ENCODE assay signal across 11 mouse cellular contexts in genomic region chr13:49545646-49546045, GRCm38 (mm10). TPM values are rescaled to one million over a fixed set of nuclear protein-coding genes. Genes with fewer than 3 reads are reported as not detected.
DNase-seq lines count a peak whose midpoint lies in the region; ATAC-seq and TF ChIP-seq lines count a peak whose summit lies in the region.
"Had no signal": no experiment of that assay in that cellular context is flagged by ENCODE, and none has a peak within 500 bp of the region (broad histone marks: within the 10 kb centered on the region; RNA-seq: fewer than 3 reads in every experiment).

No protein-coding gene starts in this region.

- H3K9ac ChIP-seq in intestine, postnatal 0 days (ENCODE audit: low read depth, low read length) = no peak overlapping the region

- H3K4me2 ChIP-seq in intestine, postnatal 0 days (replicated peaks; ENCODE audit: low read depth) = peak overlapping the region; percentile 27; the same call in 1 of the 2 replicates

- peaks cover 8% of the 10 kb centered on the region; the same call in 1 of the 2 replicates for H3K4me1 ChIP-seq in heart, embryonic 10.5 days
- no peaks in the 10 kb centered on the region for H3K4me1 ChIP-seq in intestine, postnatal 0 days (replicated peaks; ENCODE audit: control insufficient read depth, insufficient read depth, low read length)

- no peak overlapping the region for H3K4me3 ChIP-seq in heart, embryonic 10.5 days
- peak overlapping the region; percentile 13; the same call in 1 of the 2 replicates for H3K4me3 ChIP-seq in intestine, postnatal 0 days (ENCODE audit: low read depth, low read length)

- no peaks in the 10 kb centered on the region for H3K9me3 ChIP-seq in heart, embryonic 10.5 days
- no peaks in the 10 kb centered on the region for H3K9me3 ChIP-seq in intestine, postnatal 0 days (ENCODE audit: control insufficient read depth)

- WGBS in heart, embryonic 10.5 days = 39% methylated on average over 3 of the region's 3 CpGs
- WGBS in intestine, postnatal 0 days = 52% methylated on average over 3 of the region's 3 CpGs

- ATAC-seq in intestine, postnatal 0 days = no peak
- ATAC-seq in monocyte, adult 5-6 weeks (replicated peaks; ENCODE audit: insufficient number of reproducible peaks, low FRiP score, low TSS enrichment, poor library complexity, severe bottlenecking) = no peak

- H3K27me3 ChIP-seq in heart, embryonic 10.5 days (ENCODE audit: insufficient read depth, poor library complexity, severe bottlenecking) = no peaks in the 10 kb centered on the region
- H3K27me3 ChIP-seq in intestine, postnatal 0 days (replicated peaks; ENCODE audit: control insufficient read depth, insufficient read depth, low read length) = no peaks in the 10 kb centered on the region
- H3K27me3 ChIP-seq: CH12.LX had no signal

- TF ChIP-seq CTCF in intestine, postnatal 0 days (IDR thresholded peaks at IDR 0.05; ENCODE audit: low read depth) = no peak

- H3K36me3 ChIP-seq in heart, embryonic 10.5 days = no peaks in the 10 kb centered on the region
- H3K36me3 ChIP-seq in intestine, postnatal 0 days (ENCODE audit: control insufficient read depth, insufficient read depth) = no peaks in the 10 kb centered on the region

- DNase-seq in heart, adult 18-20 months = peak; percentile 42 to 59
- DNase-seq in heart, embryonic 10.5 days (ENCODE audit: low spot score) = no peak
- DNase-seq in NIH3T3 (ENCODE audit: low read depth) = peak; percentile 75
- peak; percentile 31 for DNase-seq in heart, adult 8-10 months (ENCODE audit: low spot score)
- no peak for DNase-seq in thymus, postnatal 36 days
- no peak for DNase-seq in retina, embryonic 14.5 days (ENCODE audit: low spot score)
- DNase-seq: right cerebral cortex, adult 18-20 months; thymus, adult 18-20 months had no signal

- no peak overlapping the region for H3K27ac ChIP-seq in heart, embryonic 10.5 days
- peak overlapping the region; percentile 50; the same call in 1 of the 2 replicates for H3K27ac ChIP-seq in intestine, postnatal 0 days (ENCODE audit: low read depth, low read length)

RNA-seq across cellular contexts. Expression of gene Aspn, which starts 1.4 kb away (rescaled TPM):
- total RNA-seq in heart, adult 18-20 months (2021) = 10 to 100 TPM; 13.3 to 16.9 TPM
- 0.21 TPM in 2 replicates for polyA plus RNA-seq in heart, embryonic 10.5 days (2016; fragmentation: Nextera tagmentation; extraction: Ambion mirVana)
- 10 to 100 TPM in 3 of 4 experiments, 1 to 10 TPM in 1; 8.3 to 17.7 (median 15.3) TPM for total RNA-seq in heart, adult 8-10 months (2022)
- polyA plus RNA-seq in intestine, postnatal 0 days (2015; fragmentation: Nextera tagmentation; extraction: Ambion mirVana) = 45.9 and 46.8 TPM in 2 replicates
- not detected in 3 replicates for total RNA-seq in monocyte, adult 5-6 weeks (2017)
- total RNA-seq: CH12.LX had no signal

RNA-seq across cellular contexts. Expression of gene Omd, which starts 36.6 kb away (rescaled TPM):
- 1 to 10 TPM; 1.1 to 1.3 TPM for total RNA-seq in heart, adult 18-20 months (2021)
- polyA plus RNA-seq in heart, embryonic 10.5 days (2016; fragmentation: Nextera tagmentation; extraction: Ambion mirVana) = 0.65 and 1.0 TPM in 2 replicates
- total RNA-seq in heart, adult 8-10 months (2022) = 1 to 10 TPM in 3 of 4 experiments, under 1 TPM in 1; 0.68 to 2.0 (median 1.1) TPM
- polyA plus RNA-seq in intestine, postnatal 0 days (2015; fragmentation: Nextera tagmentation; extraction: Ambion mirVana) = 0.22 and 0.33 TPM in 2 replicates
- not detected in 3 replicates for total RNA-seq in monocyte, adult 5-6 weeks (2017)
- total RNA-seq: CH12.LX had no signal

RNA-seq across cellular contexts. Expression of gene Ecm2, which starts 41.0 kb away (rescaled TPM):
- total RNA-seq in heart, adult 18-20 months (2021) = 10 to 100 TPM; 13.2 to 15.1 TPM
- polyA plus RNA-seq in heart, embryonic 10.5 days (2016; fragmentation: Nextera tagmentation; extraction: Ambion mirVana) = 0.63 and 0.84 TPM in 2 replicates
- 10 to 100 TPM; 10.8 to 14.2 (median 11.6) TPM for total RNA-seq in heart, adult 8-10 months (2022)
- polyA plus RNA-seq in intestine, postnatal 0 days (2015; fragmentation: Nextera tagmentation; extraction: Ambion mirVana) = 1.1 and 1.7 TPM in 2 replicates
- total RNA-seq in monocyte, adult 5-6 weeks (2017) = 0.21 TPM in 1 of 3 replicates, not detected in the others

RNA-seq across cellular contexts. Expression of gene Tes3-ps, which starts 52.5 kb away (rescaled TPM):
- total RNA-seq in heart, adult 18-20 months (2021) = 1 to 10 TPM; 1.3 to 1.5 TPM
- 0.68 and 0.90 TPM in 2 replicates for polyA plus RNA-seq in heart, embryonic 10.5 days (2016; fragmentation: Nextera tagmentation; extraction: Ambion mirVana)
- 1 to 10 TPM in 2 of 4 experiments, under 1 TPM in 2; 0.73 to 1.3 (median 1.0) TPM for total RNA-seq in heart, adult 8-10 months (2022)
- polyA plus RNA-seq in intestine, postnatal 0 days (2015; fragmentation: Nextera tagmentation; extraction: Ambion mirVana) = 0.55 and 0.57 TPM in 2 replicates
- total RNA-seq in monocyte, adult 5-6 weeks (2017) = 1.9 to 2.1 TPM (median 2.0 TPM) in 3 replicates

Comparison
In these comparisons a context has a peak if more than half of its experiments do, and no peak if none do; other contexts are left out.
1. DNase-seq: peak in heart, adult 18-20 months (2 of 2), NIH3T3 (single experiment) and heart, adult 8-10 months (single experiment); none in heart, embryonic 10.5 days (single experiment), thymus, postnatal 36 days (0 of 2) and retina, embryonic 14.5 days (single experiment).